Comparison of ENCODE assay signal across 22 mouse cellular contexts in genomic region chr7:47001125-47001899, GRCm38 (mm10). TPM values are rescaled to one million over a fixed set of nuclear protein-coding genes. Genes with fewer than 3 reads are reported as not detected.
DNase-seq lines count a peak whose midpoint lies in the region; ATAC-seq and TF ChIP-seq lines count a peak whose summit lies in the region.
"Had no signal": no experiment of that assay in that cellular context is flagged by ENCODE, and none has a peak within 500 bp of the region (broad histone marks: within the 10 kb centered on the region; RNA-seq: fewer than 3 reads in every experiment).

No protein-coding gene starts in this region.

- WGBS in forebrain, embryonic 16.5 days = 55% methylated on average over 5 of the region's 5 CpGs
- 87% methylated on average over 5 of the region's 5 CpGs for WGBS in forebrain, embryonic 12.5 days
- 59% methylated on average over 5 of the region's 5 CpGs for WGBS in embryonic facial prominence, embryonic 15.5 days
- 75% methylated on average over 5 of the region's 5 CpGs for WGBS in hindbrain, embryonic 16.5 days

- no peaks in the 10 kb centered on the region for H3K27me3 ChIP-seq in forebrain, embryonic 16.5 days (replicated peaks; ENCODE audit: control insufficient read depth, insufficient read depth, low read length)
- no peaks in the 10 kb centered on the region for H3K27me3 ChIP-seq in forebrain, embryonic 12.5 days
- no peaks in the 10 kb centered on the region for H3K27me3 ChIP-seq in embryonic facial prominence, embryonic 15.5 days
- H3K27me3 ChIP-seq in hindbrain, embryonic 16.5 days (replicated peaks; ENCODE audit: control insufficient read depth, insufficient read depth, low read length) = no peaks in the 10 kb centered on the region
- H3K27me3 ChIP-seq: liver, embryonic 15.5 days had no signal

- peaks cover 40% of the 10 kb centered on the region for H3K4me1 ChIP-seq in forebrain, embryonic 16.5 days (replicated peaks; ENCODE audit: control insufficient read depth, insufficient read depth, low read length)
- H3K4me1 ChIP-seq in forebrain, embryonic 12.5 days = peaks cover 29% of the 10 kb centered on the region
- H3K4me1 ChIP-seq in embryonic facial prominence, embryonic 15.5 days = peaks cover 49% of the 10 kb centered on the region
- H3K4me1 ChIP-seq in hindbrain, embryonic 16.5 days (ENCODE audit: control insufficient read depth, insufficient read depth, low read depth, low read length) = peaks cover 13% of the 10 kb centered on the region

- DNase-seq in layer of hippocampus, adult 2 months (ENCODE audit: low spot score in 2 of 2) = no peak
- no peak for DNase-seq in layer of hippocampus, postnatal 36 days
- DNase-seq in 3T3-L1 (ENCODE audit: low read depth, low spot score) = peak; percentile 18
- DNase-seq in spleen, adult 18-20 months = no peak
- DNase-seq: cerebellum, adult 8-10 months; gastrocnemius, postnatal 36 days; right cerebral cortex, postnatal 4 days; thymus, postnatal 36 days had no signal

- no peak overlapping the region for H3K4me2 ChIP-seq in forebrain, embryonic 16.5 days (ENCODE audit: low read length)
- no peak overlapping the region for H3K4me2 ChIP-seq in forebrain, embryonic 12.5 days
- H3K4me2 ChIP-seq in embryonic facial prominence, embryonic 15.5 days (replicated peaks) = no peak overlapping the region
- no peak overlapping the region for H3K4me2 ChIP-seq in hindbrain, embryonic 16.5 days (ENCODE audit: low read length)
- H3K4me2 ChIP-seq: hindbrain, embryonic 14.5 days; liver, embryonic 15.5 days had no signal

- H3K4me3 ChIP-seq in forebrain, embryonic 16.5 days (replicated peaks; ENCODE audit: low read length) = no peak overlapping the region
- H3K4me3 ChIP-seq in forebrain, embryonic 12.5 days (replicated peaks) = no peak overlapping the region
- no peak overlapping the region for H3K4me3 ChIP-seq in layer of hippocampus, adult 2 months
- H3K4me3 ChIP-seq in embryonic facial prominence, embryonic 15.5 days (replicated peaks) = no peak overlapping the region
- H3K4me3 ChIP-seq in hindbrain, embryonic 16.5 days (ENCODE audit: low read length) = no peak overlapping the region
- H3K4me3 ChIP-seq: liver, embryonic 15.5 days had no signal

- no peak for ATAC-seq in forebrain, embryonic 16.5 days
- no peak for ATAC-seq in forebrain, embryonic 12.5 days (ENCODE audit: low FRiP score)
- ATAC-seq in embryonic facial prominence, embryonic 15.5 days (ENCODE audit: insufficient number of reproducible peaks, low FRiP score, low TSS enrichment, low read depth) = no peak
- ATAC-seq in hindbrain, embryonic 16.5 days = no peak

- peak overlapping the region; percentile 46 for H3K27ac ChIP-seq in forebrain, embryonic 16.5 days (ENCODE audit: low read length)
- H3K27ac ChIP-seq in forebrain, embryonic 12.5 days = no peak overlapping the region
- H3K27ac ChIP-seq in layer of hippocampus, adult 2 months = peak overlapping the region; percentile 32; the same call in 1 of the 2 replicates
- peak overlapping the region; percentile 40 for H3K27ac ChIP-seq in embryonic facial prominence, embryonic 15.5 days (replicated peaks)
- H3K27ac ChIP-seq in hindbrain, embryonic 16.5 days (ENCODE audit: low read depth, low read length) = no peak overlapping the region
- H3K27ac ChIP-seq: hindbrain, embryonic 14.5 days; liver, embryonic 15.5 days had no signal

- TF ChIP-seq CTCF in layer of hippocampus, adult 2 months (conservative IDR thresholded peaks at IDR 0.05) = no peak

- H3K9me3 ChIP-seq in forebrain, embryonic 16.5 days (ENCODE audit: control insufficient read depth, low read length) = no peaks in the 10 kb centered on the region
- no peaks in the 10 kb centered on the region for H3K9me3 ChIP-seq in forebrain, embryonic 12.5 days
- no peaks in the 10 kb centered on the region for H3K9me3 ChIP-seq in embryonic facial prominence, embryonic 15.5 days (replicated peaks)
- H3K9me3 ChIP-seq in hindbrain, embryonic 16.5 days (ENCODE audit: control insufficient read depth, low read length) = no peaks in the 10 kb centered on the region
- H3K9me3 ChIP-seq: liver, embryonic 15.5 days had no signal

- H3K36me3 ChIP-seq in forebrain, embryonic 16.5 days (ENCODE audit: control insufficient read depth, insufficient read depth) = peaks cover 8% of the 10 kb centered on the region
- peaks cover 31% of the 10 kb centered on the region for H3K36me3 ChIP-seq in forebrain, embryonic 12.5 days (replicated peaks)
- peaks cover 30% of the 10 kb centered on the region for H3K36me3 ChIP-seq in embryonic facial prominence, embryonic 15.5 days
- H3K36me3 ChIP-seq in hindbrain, embryonic 16.5 days (ENCODE audit: control insufficient read depth, insufficient read depth, low read length) = peaks cover 18% of the 10 kb centered on the region

- no peak overlapping the region for H3K9ac ChIP-seq in forebrain, embryonic 16.5 days (replicated peaks; ENCODE audit: low read depth, low read length)
- H3K9ac ChIP-seq in forebrain, embryonic 12.5 days = no peak overlapping the region
- no peak overlapping the region for H3K9ac ChIP-seq in embryonic facial prominence, embryonic 15.5 days
- H3K9ac ChIP-seq in hindbrain, embryonic 16.5 days (ENCODE audit: low read depth, low read length) = no peak overlapping the region
- H3K9ac ChIP-seq: hindbrain, embryonic 14.5 days; liver, embryonic 15.5 days had no signal

RNA-seq across cellular contexts. Expression of gene Spty2d1, which starts 6.9 kb away (rescaled TPM):
- 11.2 and 14.3 TPM in 2 replicates for polyA plus RNA-seq in forebrain, embryonic 16.5 days (2015; fragmentation: Nextera tagmentation; extraction: Ambion mirVana)
- 12.3 and 13.5 TPM in 2 replicates for polyA plus RNA-seq in forebrain, embryonic 12.5 days (2016; fragmentation: Nextera tagmentation; extraction: Ambion mirVana)
- 10 to 100 TPM; 15.4 to 16.0 TPM for total RNA-seq in layer of hippocampus, adult 2 months (2021)
- 10 to 100 TPM; 16.3 to 16.5 TPM for total RNA-seq in layer of hippocampus, postnatal 36 days (2021)
- polyA plus RNA-seq in embryonic facial prominence, embryonic 15.5 days (2015; fragmentation: Nextera tagmentation; extraction: Ambion mirVana) = 20.5 and 21.3 TPM in 2 replicates
- 7.4 and 8.0 TPM in 2 replicates for polyA plus RNA-seq in hindbrain, embryonic 16.5 days (2015; fragmentation: Nextera tagmentation; extraction: Ambion mirVana)

RNA-seq across cellular contexts. Expression of gene Gm9999, which starts 17.9 kb away (rescaled TPM):
- not detected in 2 replicates for polyA plus RNA-seq in forebrain, embryonic 16.5 days (2015; fragmentation: Nextera tagmentation; extraction: Ambion mirVana)
- polyA plus RNA-seq in forebrain, embryonic 12.5 days (2016; fragmentation: Nextera tagmentation; extraction: Ambion mirVana) = not detected in 2 replicates
- total RNA-seq in layer of hippocampus, adult 2 months (2021) = not detected
- not detected for total RNA-seq in layer of hippocampus, postnatal 36 days (2021)
- not detected in 2 replicates for polyA plus RNA-seq in embryonic facial prominence, embryonic 15.5 days (2015; fragmentation: Nextera tagmentation; extraction: Ambion mirVana)
- polyA plus RNA-seq in hindbrain, embryonic 16.5 days (2015; fragmentation: Nextera tagmentation; extraction: Ambion mirVana) = not detected in 2 replicates
- total RNA-seq: adrenal gland, adult 18-20 months; gastrocnemius, postnatal 36 days; heart, postnatal 25 days; layer of hippocampus, adult 8-10 months; left cerebral cortex, adult 18-20 months; left cerebral cortex, postnatal 36 days had no signal
- polyA plus RNA-seq: C2C12; hindbrain, embryonic 14.5 days; intestine, postnatal 0 days; liver, embryonic 15.5 days; midbrain, embryonic 16.5 days had no signal

RNA-seq across cellular contexts. Expression of gene Uevld, which starts 43.0 kb away (rescaled TPM):
- 7.7 and 8.9 TPM in 2 replicates for polyA plus RNA-seq in forebrain, embryonic 16.5 days (2015; fragmentation: Nextera tagmentation; extraction: Ambion mirVana)
- polyA plus RNA-seq in forebrain, embryonic 12.5 days (2016; fragmentation: Nextera tagmentation; extraction: Ambion mirVana) = 13.2 and 13.8 TPM in 2 replicates
- total RNA-seq in layer of hippocampus, adult 2 months (2021) = 10 to 100 TPM; 14.5 to 15.7 TPM
- 10 to 100 TPM; 15.5 to 18.3 TPM for total RNA-seq in layer of hippocampus, postnatal 36 days (2021)
- polyA plus RNA-seq in embryonic facial prominence, embryonic 15.5 days (2015; fragmentation: Nextera tagmentation; extraction: Ambion mirVana) = 9.8 and 10.7 TPM in 2 replicates
- polyA plus RNA-seq in hindbrain, embryonic 16.5 days (2015; fragmentation: Nextera tagmentation; extraction: Ambion mirVana) = 4.7 and 5.0 TPM in 2 replicates

RNA-seq across cellular contexts. Expression of gene Tmem86a, which starts 49.1 kb away (rescaled TPM):
- polyA plus RNA-seq in forebrain, embryonic 16.5 days (2015; fragmentation: Nextera tagmentation; extraction: Ambion mirVana) = 27.7 and 27.9 TPM in 2 replicates
- 13.9 and 15.2 TPM in 2 replicates for polyA plus RNA-seq in forebrain, embryonic 12.5 days (2016; fragmentation: Nextera tagmentation; extraction: Ambion mirVana)
- 10 to 100 TPM in 1 of 2 experiments, 1 to 10 TPM in 1; 9.8 to 14.0 TPM for total RNA-seq in layer of hippocampus, adult 2 months (2021)
- 10 to 100 TPM; 11.9 to 12.5 TPM for total RNA-seq in layer of hippocampus, postnatal 36 days (2021)
- 20.3 and 22.3 TPM in 2 replicates for polyA plus RNA-seq in embryonic facial prominence, embryonic 15.5 days (2015; fragmentation: Nextera tagmentation; extraction: Ambion mirVana)
- polyA plus RNA-seq in hindbrain, embryonic 16.5 days (2015; fragmentation: Nextera tagmentation; extraction: Ambion mirVana) = 25.9 and 27.3 TPM in 2 replicates

Comparison
In these comparisons a context has a peak if more than half of its experiments do, and no peak if none do; other contexts are left out.
1. H3K27ac ChIP-seq: peak in forebrain, embryonic 16.5 days (single experiment), layer of hippocampus, adult 2 months (single experiment) and embryonic facial prominence, embryonic 15.5 days (single experiment); none in forebrain, embryonic 12.5 days (single experiment) and hindbrain, embryonic 16.5 days (single experiment).